Mouse (Mus musculus): Measurements from ENCODE around the gene Gm8978. TPM values are rescaled to one million over a fixed set of nuclear protein-coding genes. Genes with fewer than 3 reads are reported as not detected.

Gene Gm8978
- not detected in 2 replicates for polyA plus RNA-seq (2012; rRNA removed)

GRCm38 (mm10) chr19:33625152-33625551, at the start of gene Gm8978:
Gene Gm8978, minus strand, starts transcription at chr19:33625252.

Other genes starting within 250 kb of the Gm8978 start
- 1.5 and 1.7 TPM in 2 replicates for gene Rnls, start 233.0 kb downstream of the Gm8978 start, polyA plus RNA-seq (2012; rRNA removed)
- gene Lipo4, start 107.5 kb downstream of the Gm8978 start, polyA plus RNA-seq (2012; rRNA removed) = not detected in 2 replicates
- gene Lipo2, start 126.1 kb upstream of the Gm8978 start, polyA plus RNA-seq (2012; rRNA removed) = 0.38 and 0.55 TPM in 2 replicates
- 7.9 and 8.9 TPM in 2 replicates for gene Lipo3, start 136.7 kb upstream of the Gm8978 start, polyA plus RNA-seq (2012; rRNA removed)
- gene Lipo1, start 162.2 kb upstream of the Gm8978 start, polyA plus RNA-seq (2012; rRNA removed) = not detected in 2 replicates